Mouse (Mus musculus) left cerebral cortex, adult 6 months (tissue): ENCODE measurements around the gene Scube3. TPM values are rescaled to one million over a fixed set of nuclear protein-coding genes. Genes with fewer than 3 reads are reported as not detected.

Experiments used
- long read RNA-seq, 2 experiments: library from polyadenylated mRNA; unstranded; transcript quantifications; one replicate each; pipeline ENCODE4 v2.0.0; 2019 to 2020
- polyA plus RNA-seq: library from polyadenylated mRNA; unstranded; fragments of <200 nt; fragmentation: Nextera tagmentation; gene quantifications from 2 replicates; pipeline ENCODE4 v1.2.3, GENCODE M21; 2021

Gene Scube3
- 0.73 and 1.9 TPM in 2 replicates for polyA plus RNA-seq
- long read RNA-seq, experiment 1, full-length matches to known transcripts: 15 of 27 reads
- long read RNA-seq, experiment 1, partial matches to known transcripts: 3 of 27 reads
- long read RNA-seq, experiment 1, other reads (novel, unspliced or antisense): 9 of 27 reads
- long read RNA-seq, experiment 2, full-length matches to known transcripts: 1 of 2 reads
- long read RNA-seq, experiment 2, partial matches to known transcripts: 1 of 2 reads
- long read RNA-seq, experiment 2, other reads (novel, unspliced or antisense): 0 of 2 reads

GRCm38 (mm10) chr17:28141771-28142699, at the start of gene Scube3:
Gene Scube3 (plus strand): TSS chr17:28142141.

GRCm38 (mm10) chr17:28176775-28177539, 35.0 kb downstream of the Scube3 start, which contains the start of gene Zfp523:
Gene Zfp523 (plus strand): TSS chr17:28177129.

GRCm38 (mm10) chr17:28207591-28208313, 65.8 kb downstream of the Scube3 start, which contains the start of gene Def6:
Gene Def6 (plus strand): TSS chr17:28207778.

Other genes starting within 250 kb of the Scube3 start
- 5.2 and 6.0 TPM in 2 replicates for gene Anks1, start 232.8 kb upstream of the Scube3 start, polyA plus RNA-seq
- 46.1 and 50.7 TPM in 2 replicates for gene Taf11, start 232.3 kb upstream of the Scube3 start, polyA plus RNA-seq
- 0.11 and 0.27 TPM in 2 replicates for gene Tcp11, start 61.5 kb upstream of the Scube3 start, polyA plus RNA-seq
- gene Zfp523, start 35.0 kb downstream of the Scube3 start, polyA plus RNA-seq: 18.6 and 34.7 TPM in 2 replicates
- 1.7 and 2.2 TPM in 2 replicates for gene Def6, start 65.6 kb downstream of the Scube3 start, polyA plus RNA-seq
- 2.4 and 2.5 TPM in 2 replicates for gene Ppard, start 90.6 kb downstream of the Scube3 start, polyA plus RNA-seq
- 17.7 and 21.5 TPM in 2 replicates for gene Fance, start 171.4 kb downstream of the Scube3 start, polyA plus RNA-seq
- gene Rpl10a, start 186.3 kb downstream of the Scube3 start, polyA plus RNA-seq: 892 and 964 TPM in 2 replicates
- 0.24 TPM in 1 of 2 replicates, not detected in the other for gene Tead3, start 208.7 kb downstream of the Scube3 start, polyA plus RNA-seq
- 0.23 TPM in 1 of 2 replicates, not detected in the other for gene Tulp1, start 223.1 kb downstream of the Scube3 start, polyA plus RNA-seq